16 mouse cellular contexts compared by ENCODE assay signal in genomic region chr2:108755821-108756220, GRCm38 (mm10).
"Had no signal": no experiment of that assay in that cellular context is flagged by ENCODE, and none has a peak within 500 bp of the region (broad histone marks: within the 10 kb centered on the region; RNA-seq: fewer than 3 reads in every experiment).

No protein-coding gene starts in this region.

- H3K4me1 ChIP-seq: neural tube, embryonic 13.5 days; neural tube, embryonic 15.5 days; stomach, embryonic 15.5 days had no signal

- DNase-seq: retina, postnatal 1 day; right cerebral cortex, adult 18-20 months; right cerebral cortex, postnatal 14 days; right cerebral cortex, postnatal 25 days; right cerebral cortex, postnatal 4 days; spleen, adult 18-20 months; thymus, adult 18-20 months; thymus, adult 2 months; thymus, postnatal 14 days; thymus, postnatal 25 days; thymus, postnatal 36 days; thymus, postnatal 4 days had no signal

- H3K27me3 ChIP-seq: neural tube, embryonic 13.5 days; neural tube, embryonic 15.5 days; stomach, embryonic 15.5 days had no signal

- H3K36me3 ChIP-seq: neural tube, embryonic 13.5 days; neural tube, embryonic 15.5 days; stomach, embryonic 15.5 days had no signal

- H3K9me3 ChIP-seq: neural tube, embryonic 13.5 days; neural tube, embryonic 15.5 days; stomach, embryonic 15.5 days had no signal

- H3K9ac ChIP-seq: neural tube, embryonic 13.5 days; neural tube, embryonic 15.5 days; stomach, embryonic 15.5 days had no signal

- H3K4me2 ChIP-seq: neural tube, embryonic 13.5 days; neural tube, embryonic 15.5 days; stomach, embryonic 15.5 days had no signal

- H3K4me3 ChIP-seq: neural tube, embryonic 13.5 days; neural tube, embryonic 15.5 days; stomach, embryonic 15.5 days had no signal

- H3K27ac ChIP-seq: neural tube, embryonic 13.5 days; neural tube, embryonic 15.5 days; stomach, embryonic 15.5 days; stomach, postnatal 0 days had no signal
